Mouse (Mus musculus): ENCODE data around the gene Tfg. TPM values are rescaled to one million over a fixed set of nuclear protein-coding genes. Genes with fewer than 3 reads are reported as not detected.

The Tfg gene
- polyA plus RNA-seq, 2 experiments: 40.7 to 74.5 TPM

DNA sequence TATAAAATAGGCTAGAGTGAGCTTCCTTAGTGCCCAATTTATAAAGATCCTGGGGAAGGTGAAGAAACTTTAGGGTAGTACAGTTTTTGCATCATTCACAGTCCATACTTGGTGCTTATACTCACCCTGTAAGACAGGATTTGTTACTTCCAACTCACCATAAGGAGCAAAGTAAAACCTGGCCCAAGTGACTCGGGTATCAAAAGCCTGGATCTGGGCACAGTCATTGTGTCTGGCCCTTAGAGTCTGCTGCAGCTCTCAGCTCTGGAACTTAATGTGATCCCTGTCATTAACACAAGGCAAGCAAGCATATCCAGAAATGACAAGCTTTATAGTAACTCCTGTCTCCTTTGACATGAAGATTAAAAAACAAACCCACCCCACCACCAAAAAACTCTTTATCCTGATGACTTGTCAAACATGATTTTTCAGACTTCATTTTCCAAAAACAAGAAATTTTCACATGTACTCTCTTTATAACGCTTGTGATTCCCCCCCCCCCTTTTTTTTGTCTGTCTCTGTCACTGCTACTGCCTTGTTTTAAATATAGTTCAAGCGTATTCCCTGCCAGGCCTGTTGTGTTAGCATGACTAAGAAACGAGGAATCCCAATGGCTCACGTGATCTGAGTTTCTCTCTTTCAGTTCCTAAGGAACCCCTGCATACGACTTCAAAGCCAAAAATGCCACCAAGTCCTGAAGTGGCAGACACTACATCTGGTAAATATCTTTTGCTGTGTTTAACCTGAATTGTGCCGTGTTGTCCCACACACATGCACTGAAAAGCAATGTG lies 70.7 kb downstream of the Tfg start:
- no peaks in the 10 kb centered on the region for H3K36me3 ChIP-seq (replicated peaks; ENCODE audit: control insufficient read depth, insufficient read depth, low read depth)
- no peak overlapping the region for H3K27ac ChIP-seq
- no peak overlapping the region for H3K4me2 ChIP-seq (ENCODE audit: low read depth)
- no peak overlapping the region for H3K9ac ChIP-seq (replicated peaks)
- no peaks in the 10 kb centered on the region for H3K27me3 ChIP-seq (ENCODE audit: control insufficient read depth, insufficient read depth, low read length)
- no peak for TF ChIP-seq EP300 (IDR thresholded peaks at IDR 0.05; ENCODE audit: low read depth)
- no peak for TF ChIP-seq CTCF (IDR thresholded peaks at IDR 0.05; ENCODE audit: low read depth)
- 56% methylated on average over 7 of the region's 7 CpGs for WGBS (ENCODE audit: insufficient replicate concordance)
- H3K4me3 ChIP-seq (ENCODE audit: insufficient read depth in 1 of 2, low read depth in 2 of 2, low read length in 2 of 2): no peak overlapping the region
- DNase-seq (ENCODE audit: low read depth in 3 of 3, low spot score in 3 of 3) (no peak), ATAC-seq (ENCODE audit: insufficient read depth) (no peak)
- no peaks in the 10 kb centered on the region for H3K9me3 ChIP-seq (ENCODE audit: control insufficient read depth, low read length)
- no peaks in the 10 kb centered on the region for H3K4me1 ChIP-seq (replicated peaks; ENCODE audit: control insufficient read depth in 2 of 2, insufficient read depth in 2 of 2, low read length in 1 of 2)

DNA sequence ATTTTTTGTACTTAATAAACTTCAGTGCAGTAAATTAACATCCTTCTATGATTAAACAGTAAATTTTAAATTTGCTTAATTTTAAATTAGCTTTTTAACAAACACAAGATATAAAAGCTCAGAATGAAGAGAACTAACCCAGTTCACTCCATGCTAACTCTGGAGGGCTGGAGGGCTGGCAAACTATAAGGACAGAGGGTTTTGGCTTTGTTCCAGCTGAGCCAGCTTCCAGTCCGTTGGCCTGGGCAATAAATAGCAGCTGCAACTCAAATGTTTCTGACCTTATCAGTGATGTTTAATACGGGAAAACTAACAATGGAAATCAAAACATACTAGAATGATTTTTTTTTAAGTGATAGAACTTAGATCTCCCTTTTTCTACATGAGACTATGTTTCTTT lies 72.0 kb downstream of the Tfg start:
- DNase-seq (ENCODE audit: low read depth in 3 of 3, low spot score in 3 of 3): no peak
- no peak overlapping the region for H3K9ac ChIP-seq (replicated peaks)
- ATAC-seq (ENCODE audit: insufficient read depth): no peak
- no peak overlapping the region for H3K27ac ChIP-seq
- no peaks in the 10 kb centered on the region for H3K4me1 ChIP-seq (replicated peaks; ENCODE audit: control insufficient read depth in 2 of 2, insufficient read depth in 2 of 2, low read length in 1 of 2)
- WGBS (ENCODE audit: insufficient replicate concordance): 33% methylated on average over 2 of the region's 2 CpGs
- no peak overlapping the region for H3K4me2 ChIP-seq (ENCODE audit: low read depth)
- H3K36me3 ChIP-seq (replicated peaks; ENCODE audit: control insufficient read depth, insufficient read depth, low read depth): no peaks in the 10 kb centered on the region
- TF ChIP-seq EP300 (IDR thresholded peaks at IDR 0.05; ENCODE audit: low read depth): no peak
- no peaks in the 10 kb centered on the region for H3K27me3 ChIP-seq (ENCODE audit: control insufficient read depth, insufficient read depth, low read length)
- H3K4me3 ChIP-seq (ENCODE audit: insufficient read depth in 1 of 2, low read depth in 2 of 2, low read length in 2 of 2): no peak overlapping the region
- no peaks in the 10 kb centered on the region for H3K9me3 ChIP-seq (ENCODE audit: control insufficient read depth, low read length)

Other genes starting within 250 kb of the Tfg start
- 0.12 and 0.15 TPM in 2 replicates for gene Abi3bp, start 239.6 kb downstream of the Tfg start, polyA plus RNA-seq (2012; rRNA removed)
- 0.10 and 0.21 TPM in 2 replicates for gene Abi3bp, start 239.6 kb downstream of the Tfg start, polyA plus RNA-seq (2014; fragmentation: Nextera tagmentation; extraction: Ambion mirVana)
- gene Adgrg7, start 78.4 kb upstream of the Tfg start, polyA plus RNA-seq (2012; rRNA removed): 0.02 and 0.04 TPM in 2 replicates
- 0.09 TPM in 1 of 2 replicates, not detected in the other for gene Adgrg7, start 78.4 kb upstream of the Tfg start, polyA plus RNA-seq (2014; fragmentation: Nextera tagmentation; extraction: Ambion mirVana)
- 0.14 and 0.28 TPM in 2 replicates for gene Tmem45a, start 168.7 kb upstream of the Tfg start, polyA plus RNA-seq (2012; rRNA removed)
- 0.33 and 0.38 TPM in 2 replicates for gene Tmem45a, start 168.7 kb upstream of the Tfg start, polyA plus RNA-seq (2014; fragmentation: Nextera tagmentation; extraction: Ambion mirVana)
- not detected in 2 replicates for gene Lnp1, start 210.6 kb upstream of the Tfg start, polyA plus RNA-seq (2012; rRNA removed)
- gene Lnp1, start 210.6 kb upstream of the Tfg start, polyA plus RNA-seq (2014; fragmentation: Nextera tagmentation; extraction: Ambion mirVana): not detected in 2 replicates